Mouse (Mus musculus) MEL (cell line): ENCODE measurements at regions not wholly inside any gene's neighbourhood (a gene's known extent, or its start where the extent isn't known, plus 50 kb on each side); places are given as distances from the start of the nearest gene placed in this dataset.

ENCODE experiments used
- DNase-seq: peaks from one replicate; pipeline ENCODE4 v3.0.0; 2011; ENCODE audit warnings: low read depth, low spot score
- H3K27ac ChIP-seq: 2 replicates; pipeline ENCODE4 v1.5.1; 2012; ENCODE audit warnings: low read depth, mild to moderate bottlenecking, control low read depth, low read length, moderate library complexity; ENCODE audit not compliant: control insufficient read depth
- H3K27me3 ChIP-seq, 2 experiments: fragments of 150-350 bp in 1 of 2; sonication (generic) in 1 of 2; 2 replicates each; pipeline ENCODE4 v1.6.1; 2012; ENCODE audit warnings: low read length in 2 of 2, mild to moderate bottlenecking in 2 of 2, improper control_type of control experiment in 1 of 2, moderate library complexity in 1 of 2; ENCODE audit not compliant: insufficient read depth in 2 of 2, control insufficient read depth in 1 of 2
- H3K36me3 ChIP-seq, 2 experiments: 2 replicates each; pipeline ENCODE4 v1.6.1; 2012 to 2014; ENCODE audit warnings: low read length in 2 of 2, improper control_type of control experiment in 1 of 2, inconsistent platforms in 1 of 2, mild to moderate bottlenecking in 1 of 2; ENCODE audit not compliant: insufficient read depth in 2 of 2, control insufficient read depth in 1 of 2
- H3K4me1 ChIP-seq, 2 experiments: fragments of 150-350 bp in 1 of 2; sonication (generic) in 1 of 2; 2 replicates each; pipeline ENCODE4 v1.6.1; 2012; ENCODE audit warnings: low read length in 2 of 2, improper control_type of control experiment in 1 of 2, mild to moderate bottlenecking in 1 of 2; ENCODE audit not compliant: insufficient read depth in 2 of 2, control insufficient read depth in 1 of 2
- H3K4me3 ChIP-seq, 2 experiments: fragments of 150-350 bp in 1 of 2; sonication (generic) in 1 of 2; 2 replicates each; pipeline ENCODE4 v1.5.1; 2012; ENCODE audit warnings: low read depth in 2 of 2, low read length in 2 of 2, mild to moderate bottlenecking in 2 of 2, moderate library complexity in 2 of 2, control low read depth in 1 of 2, improper control_type of control experiment in 1 of 2; ENCODE audit not compliant: control insufficient read depth in 1 of 2, insufficient read depth in 1 of 2
- H3K79me2 ChIP-seq: 2 replicates; pipeline ENCODE4 v1.6.1; 2012; ENCODE audit warnings: mild to moderate bottlenecking, low read length, moderate library complexity; ENCODE audit not compliant: control insufficient read depth, poor library complexity, insufficient read depth
- H3K9ac ChIP-seq: 2 replicates; pipeline ENCODE4 v1.6.1; 2012; ENCODE audit warnings: low read depth, mild to moderate bottlenecking, control low read depth, low read length, moderate library complexity; ENCODE audit not compliant: control insufficient read depth, poor library complexity, severe bottlenecking
- H3K9me3 ChIP-seq: fragments of 150-350 bp; sonication (generic); replicated peaks from 2 replicates; pipeline ENCODE4 v1.6.1; 2012; ENCODE audit warnings: mild to moderate bottlenecking, low read length, improper control_type of control experiment, moderate library complexity; ENCODE audit not compliant: insufficient read depth
- CHD1 ChIP-seq: IDR thresholded peaks from 2 replicates; pipeline ENCODE4 v1.6.1; 2012; ENCODE audit warnings: low read depth, mild to moderate bottlenecking, inconsistent platforms, low read length, improper control_type of control experiment
- CTCF ChIP-seq, 3 experiments: IDR thresholded peaks in 2 of 3; conservative IDR thresholded peaks in 1 of 3; 2 replicates each; pipeline ENCODE4 v1.5.1; 2011 to 2012; ENCODE audit warnings: low read length in 3 of 3, low read depth in 2 of 3, mild to moderate bottlenecking in 2 of 3, improper control_type of control experiment in 1 of 3, inconsistent platforms in 1 of 3, mixed read lengths in 1 of 3, moderate library complexity in 1 of 3; ENCODE audit not compliant: control insufficient read depth in 1 of 3, insufficient read depth in 1 of 3, poor library complexity in 1 of 3, severe bottlenecking in 1 of 3
- E2F4 ChIP-seq: IDR thresholded peaks from 2 replicates; pipeline ENCODE4 v1.6.1; 2011; ENCODE audit warnings: low read depth, low read length, improper control_type of control experiment, borderline replicate concordance
- ELF1 ChIP-seq: IDR thresholded peaks from 2 replicates; pipeline ENCODE4 v1.6.1; 2014; ENCODE audit warnings: low read depth, mild to moderate bottlenecking, inconsistent platforms, low read length, improper control_type of control experiment, moderate library complexity
- EP300 ChIP-seq, 2 experiments: IDR thresholded peaks; 2 replicates each; pipeline ENCODE4 v1.6.1; 2011; ENCODE audit warnings: improper control_type of control experiment in 2 of 2, low read length in 2 of 2, low read depth in 1 of 2, mild to moderate bottlenecking in 1 of 2
- ETS1 ChIP-seq: IDR thresholded peaks from 2 replicates; pipeline ENCODE4 v1.6.1; 2012; ENCODE audit warnings: low read depth, mild to moderate bottlenecking, inconsistent platforms, low read length, improper control_type of control experiment, moderate library complexity
- GABPA ChIP-seq: IDR thresholded peaks from 2 replicates; pipeline ENCODE4 v1.6.1; 2012; ENCODE audit warnings: low read depth, mild to moderate bottlenecking, inconsistent platforms, low read length, improper control_type of control experiment, moderate library complexity
- KAT2A ChIP-seq: conservative IDR thresholded peaks from 2 replicates; pipeline ENCODE4 v1.6.1; 2012; ENCODE audit warnings: low read depth, low read length, improper control_type of control experiment, inconsistent platforms
- MAX ChIP-seq: IDR thresholded peaks from 2 replicates; pipeline ENCODE4 v1.6.1; 2011; ENCODE audit warnings: low read length, improper control_type of control experiment
- MAZ ChIP-seq: IDR thresholded peaks from 2 replicates; pipeline ENCODE4 v1.6.1; 2012; ENCODE audit warnings: low read depth, mild to moderate bottlenecking, inconsistent platforms, low read length, improper control_type of control experiment
- MEF2A ChIP-seq: IDR thresholded peaks from 2 replicates; pipeline ENCODE4 v1.6.1; 2014; ENCODE audit warnings: low read depth, mild to moderate bottlenecking, inconsistent platforms, low read length, improper control_type of control experiment; ENCODE audit not compliant: poor library complexity, insufficient replicate concordance, severe bottlenecking; ENCODE audit errors: extremely low read depth
- MXI1 ChIP-seq: IDR thresholded peaks from 2 replicates; pipeline ENCODE4 v1.6.1; 2011; ENCODE audit warnings: mild to moderate bottlenecking, low read depth, low read length, improper control_type of control experiment
- MYB ChIP-seq: IDR thresholded peaks from 2 replicates; pipeline ENCODE4 v1.6.1; 2011; ENCODE audit warnings: mild to moderate bottlenecking, low read depth, low read length, improper control_type of control experiment
- MYC ChIP-seq: IDR thresholded peaks from 2 replicates; pipeline ENCODE4 v1.6.1; 2011; ENCODE audit warnings: low read depth, mild to moderate bottlenecking, low read length, improper control_type of control experiment, moderate library complexity
- NELFE ChIP-seq: IDR thresholded peaks from 2 replicates; pipeline ENCODE4 v1.6.1; 2011; ENCODE audit warnings: low read depth, low read length, improper control_type of control experiment
- POLR2A ChIP-seq, 2 experiments: IDR thresholded peaks; 2 replicates each; pipeline ENCODE4 v1.6.1; 2011 to 2012; ENCODE audit warnings: low read length in 2 of 2, mild to moderate bottlenecking in 2 of 2, control low read depth in 1 of 2, improper control_type of control experiment in 1 of 2, low read depth in 1 of 2, moderate library complexity in 1 of 2; ENCODE audit not compliant: control insufficient read depth in 1 of 2, insufficient read depth in 1 of 2, poor library complexity in 1 of 2
- POLR2AphosphoS2 ChIP-seq: IDR thresholded peaks from 2 replicates; pipeline ENCODE4 v1.6.1; 2011; ENCODE audit warnings: low read length, improper control_type of control experiment
- POLR2AphosphoS5 ChIP-seq: IDR thresholded peaks from 2 replicates; pipeline ENCODE4 v1.6.1; 2012; ENCODE audit warnings: low read depth, borderline replicate concordance, mild to moderate bottlenecking, inconsistent platforms, low read length, moderate library complexity, mixed read lengths
- RAD21 ChIP-seq: IDR thresholded peaks from 2 replicates; pipeline ENCODE4 v1.6.1; 2011; ENCODE audit warnings: mild to moderate bottlenecking, low read depth, low read length, improper control_type of control experiment
- RCOR1 ChIP-seq: IDR thresholded peaks from 2 replicates; pipeline ENCODE4 v1.6.1; 2012; ENCODE audit warnings: low read depth, mild to moderate bottlenecking, inconsistent platforms, low read length, improper control_type of control experiment
- SIN3A ChIP-seq: IDR thresholded peaks from 2 replicates; pipeline ENCODE4 v1.6.1; 2012; ENCODE audit warnings: low read length, improper control_type of control experiment, inconsistent platforms
- TCF12 ChIP-seq: IDR thresholded peaks from 2 replicates; pipeline ENCODE4 v1.6.1; 2014; ENCODE audit warnings: low read depth, mild to moderate bottlenecking, inconsistent platforms, low read length, improper control_type of control experiment, moderate library complexity
- USF1 ChIP-seq: IDR thresholded peaks from 2 replicates; pipeline ENCODE4 v1.6.1; 2014; ENCODE audit warnings: low read depth, mild to moderate bottlenecking, inconsistent platforms, low read length, improper control_type of control experiment, moderate library complexity
- USF2 ChIP-seq, 2 experiments: IDR thresholded peaks; 2 replicates each; pipeline ENCODE4 v1.6.1; 2011 to 2012; ENCODE audit warnings: improper control_type of control experiment in 2 of 2, low read length in 2 of 2, borderline replicate concordance in 1 of 2, inconsistent platforms in 1 of 2, low read depth in 1 of 2, mild to moderate bottlenecking in 1 of 2; ENCODE audit not compliant: insufficient read depth in 1 of 2
- ZC3H11A ChIP-seq: IDR thresholded peaks from 2 replicates; pipeline ENCODE4 v1.6.1; 2012; ENCODE audit warnings: low read depth, mild to moderate bottlenecking, inconsistent platforms, low read length, improper control_type of control experiment
- ZMIZ1 ChIP-seq: IDR thresholded peaks from 2 replicates; pipeline ENCODE4 v1.6.1; 2012; ENCODE audit warnings: low read depth, mild to moderate bottlenecking, inconsistent platforms, low read length, improper control_type of control experiment, moderate library complexity

DNA sequence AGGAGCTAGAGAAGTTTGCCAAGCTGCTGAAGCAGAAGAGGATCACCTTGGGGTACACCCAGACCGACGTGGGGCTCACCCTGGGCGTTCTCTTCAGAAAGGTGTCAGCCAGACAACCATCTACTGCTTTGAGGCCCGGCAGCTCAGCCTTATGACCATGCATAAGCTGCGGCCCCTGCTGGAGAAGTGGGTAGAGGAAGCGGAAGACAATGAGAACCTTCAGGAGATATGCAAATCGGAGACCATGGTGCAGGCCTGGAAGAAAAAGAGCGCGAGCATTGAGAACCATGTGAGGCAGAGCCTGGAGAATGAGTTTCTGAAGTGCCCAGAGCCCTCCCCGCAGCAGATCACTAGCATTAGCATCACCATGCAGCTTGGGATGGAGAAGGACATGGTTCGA is 98.1 kb upstream of the Elovl6 start:
- Histone ChIP-seq H3K4me1 (no peaks in the 10 kb centered on the region), H3K27ac (no peak overlapping the region), H3K9me3 (no peaks in the 10 kb centered on the region), H3K4me3 (no peak overlapping the region), H3K27me3 (no peaks in the 10 kb centered on the region; a peak in 1 of 4 replicates), H3K9ac (no peak overlapping the region), H3K36me3 (no peaks in the 10 kb centered on the region), H3K79me2 (no peaks in the 10 kb centered on the region)
- TF ChIP-seq MYB (no peak), POLR2AphosphoS5 (no peak), POLR2A (IDR thresholded peaks at IDR 0.05; ENCODE audit: control insufficient read depth in 1 of 2, insufficient read depth in 1 of 2, low read depth in 1 of 2, low read length in 2 of 2, poor library complexity in 1 of 2) (no peak), MXI1 (no peak), E2F4 (no peak), ETS1 (no peak), GABPA (no peak), MAX (no peak), ZC3H11A (no peak), ELF1 (no peak), MYC (no peak), ZMIZ1 (no peak), TCF12 (no peak), CHD1 (no peak), MAZ (no peak), KAT2A (no peak), RCOR1 (no peak)
- DNase-seq = no peak

DNA sequence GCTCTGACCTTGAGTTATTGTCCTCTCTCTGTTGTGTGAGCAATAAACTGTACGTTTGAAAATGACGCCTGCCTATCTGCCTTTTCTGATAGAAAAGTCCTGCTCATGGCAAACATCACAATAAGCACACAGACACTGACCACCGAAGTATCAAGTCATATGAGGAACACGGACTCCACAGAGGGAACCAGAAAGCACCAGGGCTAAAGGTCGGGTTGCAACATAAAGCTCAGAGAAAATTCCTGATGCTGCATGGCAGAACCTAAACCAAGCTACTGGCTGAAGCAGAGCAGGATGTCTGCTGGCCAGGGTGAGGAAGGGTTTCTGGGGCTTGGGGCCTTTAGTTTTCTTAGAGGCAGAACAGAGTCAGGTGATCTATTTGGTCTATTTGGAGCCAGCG is 94.5 kb upstream of the Elovl6 start:
- H3K9me3 ChIP-seq = no peaks in the 10 kb centered on the region
- H3K27me3 ChIP-seq = no peaks in the 10 kb centered on the region; a peak in 1 of 4 replicates
- H3K9ac ChIP-seq = no peak overlapping the region
- H3K4me3 ChIP-seq = no peak overlapping the region
- TF ChIP-seq MYC = no peak
- no peak for TF ChIP-seq CHD1
- no peak for TF ChIP-seq KAT2A
- TF ChIP-seq CTCF (IDR thresholded peaks at IDR 0.05 in 2 of 3, conservative IDR thresholded peaks at IDR 0.05 in 1 of 3; ENCODE audit: control insufficient read depth in 1 of 3, insufficient read depth in 1 of 3, low read depth in 2 of 3, low read length in 3 of 3, poor library complexity in 1 of 3, severe bottlenecking in 1 of 3) = no peak
- no peak for TF ChIP-seq MYB
- TF ChIP-seq MEF2A = no peak
- no peak for TF ChIP-seq SIN3A
- TF ChIP-seq RAD21 = no peak
- no peak for TF ChIP-seq NELFE
- TF ChIP-seq ZMIZ1 = no peak
- TF ChIP-seq RCOR1 = no peak
- no peak for TF ChIP-seq EP300 (IDR thresholded peaks at IDR 0.05; ENCODE audit: low read depth in 1 of 2, low read length in 2 of 2)
- TF ChIP-seq USF2 (IDR thresholded peaks at IDR 0.05; ENCODE audit: borderline replicate concordance in 1 of 2, insufficient read depth in 1 of 2, low read depth in 1 of 2, low read length in 2 of 2) = no peak
- no peak for TF ChIP-seq USF1
- no peak for TF ChIP-seq POLR2AphosphoS2
- H3K79me2 ChIP-seq = no peaks in the 10 kb centered on the region
- H3K4me1 ChIP-seq = no peaks in the 10 kb centered on the region
- no peak overlapping the region for H3K27ac ChIP-seq
- no peak for DNase-seq
- H3K36me3 ChIP-seq = no peaks in the 10 kb centered on the region
